Mouse (Mus musculus) forebrain, embryonic 12.5 days (tissue): Measurements from ENCODE around the gene Large1. TPM values are rescaled to one million over a fixed set of nuclear protein-coding genes. Genes with fewer than 3 reads are reported as not detected.
"Not testable (repeated sequence)": the region's sequence is repeated elsewhere in the genome, so short reads cannot be mapped to it uniquely, and the experiment has no call there.

Source experiments
- ATAC-seq: fragments of 200-750 bp; cut with Nextera tagmentation; 2 replicates; pipeline ENCODE4 v1.8.0; 2017; ENCODE audit warnings: moderate TSS enrichment; ENCODE audit not compliant: low FRiP score
- H3K27ac ChIP-seq: fragments of 300-500 bp; sonication (generic); 2 replicates; pipeline ENCODE4 v1.5.1; 2016; ENCODE audit warnings: mild to moderate bottlenecking
- H3K27me3 ChIP-seq: fragments of 300-500 bp; sonication (generic); 2 replicates; pipeline ENCODE4 v1.6.1; 2016; ENCODE audit warnings: mild to moderate bottlenecking
- H3K36me3 ChIP-seq: fragments of 300-500 bp; sonication (generic); replicated peaks from 2 replicates; pipeline ENCODE4 v1.6.1; 2016; ENCODE audit warnings: mild to moderate bottlenecking
- H3K4me1 ChIP-seq: fragments of 300-500 bp; sonication (generic); 2 replicates; pipeline ENCODE4 v1.6.1; 2016
- H3K4me2 ChIP-seq: fragments of 300-500 bp; sonication (generic); 2 replicates; pipeline ENCODE4 v1.6.1; 2016; ENCODE audit warnings: mild to moderate bottlenecking, moderate library complexity
- H3K4me3 ChIP-seq: fragments of 300-500 bp; sonication (generic); replicated peaks from 2 replicates; pipeline ENCODE4 v1.5.1; 2016; ENCODE audit warnings: mild to moderate bottlenecking
- H3K9ac ChIP-seq: fragments of 300-500 bp; sonication (generic); 2 replicates; pipeline ENCODE4 v1.6.1; 2016; ENCODE audit warnings: mild to moderate bottlenecking
- H3K9me3 ChIP-seq: fragments of 300-500 bp; sonication (generic); 2 replicates; pipeline ENCODE4 v1.6.1; 2016
- WGBS: fragments of 180-500 bp; shearing (Covaris S2); methylation state at CpG from one replicate; pipeline ENCODE4 v1.1.7; 2016; 5-methylcytosine and 5-hydroxymethylcytosine counted together
- polyA plus RNA-seq: library from polyadenylated mRNA; unstranded; fragments of >200 nt; fragmentation: Nextera tagmentation; extraction: Ambion mirVana; gene quantifications from 2 replicates; pipeline ENCODE4 v1.2.1, GENCODE M21; 2016

Large1 gene
- 11.0 and 12.2 TPM in 2 replicates for polyA plus RNA-seq

DNA sequence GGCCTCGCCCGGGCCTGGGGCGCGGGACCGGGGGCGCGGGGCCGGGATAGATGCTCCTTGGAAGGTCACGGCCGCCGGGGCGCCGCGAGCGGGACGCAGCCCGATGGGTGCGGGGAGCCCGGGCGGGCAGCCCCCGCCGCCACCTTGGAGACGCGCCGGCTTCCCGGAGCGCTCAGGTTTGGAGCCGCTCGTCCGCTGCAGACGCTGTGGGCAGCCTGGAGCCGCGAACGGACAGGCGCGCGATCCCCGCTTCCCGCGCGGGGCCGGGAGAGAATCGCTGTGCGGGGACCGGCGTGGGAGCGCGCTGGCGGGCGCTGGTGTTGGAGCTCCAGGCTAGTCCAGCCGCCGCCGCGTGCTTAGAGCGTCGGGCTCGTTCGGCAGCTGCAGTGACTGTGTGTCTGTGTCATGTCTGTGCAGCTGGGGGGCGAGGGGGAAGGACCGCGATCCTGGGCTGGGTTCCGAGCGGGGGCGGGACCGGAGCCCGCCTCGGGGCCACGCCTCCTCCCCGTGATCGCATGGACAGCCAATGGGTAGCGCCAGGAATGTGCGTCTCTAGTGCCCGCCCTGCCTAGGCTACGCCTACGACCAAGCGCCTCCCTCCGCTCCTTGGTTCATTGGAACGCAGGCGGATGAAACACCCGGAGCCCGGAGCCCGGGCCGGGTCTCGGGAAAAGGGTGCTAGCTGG is at the start of gene Large1:
TSS of gene Large1 (minus strand) at position 433 of the 686 bp plus-strand sequence.
- WGBS = under 1% methylated on average over 80 of the region's 84 CpGs
- H3K9me3 ChIP-seq = no peaks in the 10 kb centered on the region
- ATAC-seq = peak; percentile 98
- H3K4me3 ChIP-seq = peak within 1 kb of the TSS; percentile 92
- no peaks in the 10 kb centered on the region for H3K27me3 ChIP-seq
- peak within 1 kb of the TSS; percentile 93 for H3K9ac ChIP-seq
- H3K27ac ChIP-seq = peak within 1 kb of the TSS; percentile 97
- H3K4me1 ChIP-seq = peaks cover 26% of the 10 kb centered on the region
- peak within 1 kb of the TSS; percentile 80 for H3K4me2 ChIP-seq
- H3K36me3 ChIP-seq = no peaks in the 10 kb centered on the region

DNA sequence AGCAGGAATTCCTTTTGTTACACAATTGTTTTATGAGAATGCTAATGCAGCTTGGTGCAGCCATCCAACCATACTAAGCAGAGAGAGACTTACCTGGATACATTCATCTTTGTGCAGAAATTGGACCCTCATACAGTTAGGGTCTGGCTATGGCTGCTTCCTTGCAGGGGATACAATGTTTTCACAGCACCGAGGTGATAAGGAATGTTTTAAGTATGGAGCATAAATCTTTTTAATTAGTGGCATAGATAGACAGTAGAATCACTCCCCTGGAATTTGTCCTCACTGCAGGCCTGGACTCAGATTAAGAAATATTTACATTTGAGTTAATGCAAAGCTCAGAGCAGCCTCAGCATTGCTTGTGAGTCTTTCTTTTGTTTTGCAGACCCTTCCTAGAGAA is 47.0 kb upstream of the Large1 start:
- Histone ChIP-seq H3K4me2 (no peak overlapping the region), H3K9ac (no peak overlapping the region), H3K36me3 (no peaks in the 10 kb centered on the region), H3K4me3 (no peak overlapping the region), H3K27ac (no peak overlapping the region), H3K27me3 (no peaks in the 10 kb centered on the region), H3K4me1 (no peaks in the 10 kb centered on the region), H3K9me3 (no peaks in the 10 kb centered on the region)
- ATAC-seq = no peak
- 50% methylated on average over 1 of the region's 1 CpGs for WGBS

- not testable (repeated sequence) for H3K27ac ChIP-seq, H3K9ac ChIP-seq, H3K4me2 ChIP-seq, H3K4me1 ChIP-seq, H3K36me3 ChIP-seq, H3K4me3 ChIP-seq, H3K9me3 ChIP-seq, H3K27me3 ChIP-seq, ATAC-seq
- WGBS = 90% methylated on average over 6 of the region's 6 CpGs
Observed at GRCm38 (mm10) chr8:73373001-73373400, 19.7 kb upstream of the Large1 start.

DNA sequence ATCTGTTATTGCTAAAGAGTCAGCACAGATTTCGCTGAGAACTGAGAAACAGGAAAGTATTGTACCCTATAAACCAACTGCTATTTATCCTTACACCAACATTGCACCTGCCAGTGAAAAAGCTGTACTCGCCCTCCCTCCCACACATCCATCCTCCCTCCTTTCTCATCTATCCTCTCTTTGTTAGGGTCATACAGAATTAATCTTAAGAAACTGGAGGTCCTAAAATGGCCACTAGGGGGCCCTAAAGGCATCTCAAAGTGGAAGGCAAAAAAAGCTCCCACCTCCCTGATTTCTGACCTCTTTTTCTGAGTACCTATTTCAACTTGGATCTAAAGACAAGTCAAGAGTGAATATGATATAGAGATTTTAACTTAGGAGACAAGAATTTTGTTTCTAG is 2.6 kb upstream of the Large1 start:
- H3K9me3 ChIP-seq = no peaks in the 10 kb centered on the region
- peaks cover 14% of the 10 kb centered on the region for H3K4me1 ChIP-seq
- whole genome bisulfite sequencing = 19% methylated on average over 2 of the region's 2 CpGs
- no peak overlapping the region for H3K4me3 ChIP-seq
- no peak for ATAC-seq
- no peaks in the 10 kb centered on the region for H3K36me3 ChIP-seq
- no peaks in the 10 kb centered on the region for H3K27me3 ChIP-seq
- no peak overlapping the region for H3K9ac ChIP-seq
- no peak overlapping the region for H3K27ac ChIP-seq
- H3K4me2 ChIP-seq = no peak overlapping the region

- no peaks in the 10 kb centered on the region for H3K27me3 ChIP-seq
- no peaks in the 10 kb centered on the region for H3K9me3 ChIP-seq
- peaks cover 23% of the 10 kb centered on the region for H3K4me1 ChIP-seq
- peak overlapping the region; percentile 92 for H3K4me3 ChIP-seq
- no peaks in the 10 kb centered on the region for H3K36me3 ChIP-seq
- peak; percentile 30 for ATAC-seq
- peak overlapping the region; percentile 59 for H3K9ac ChIP-seq
- peak overlapping the region; percentile 67 for H3K27ac ChIP-seq
- under 1% methylated on average over 25 of the region's 25 CpGs for WGBS
- H3K4me2 ChIP-seq = peak overlapping the region; percentile 80
Observed at GRCm38 (mm10) chr8:73354201-73354881, 1.0 kb upstream of the Large1 start.

GRCm38 (mm10) chr8:73353794-73354179 is 447 bp upstream of the Large1 start:
- Histone ChIP-seq H3K4me3 (peak overlapping the region; percentile 92), H3K4me2 (peak overlapping the region; percentile 80), H3K9me3 (no peaks in the 10 kb centered on the region), H3K27ac (peak overlapping the region; percentile 67), H3K4me1 (peaks cover 25% of the 10 kb centered on the region), H3K27me3 (no peaks in the 10 kb centered on the region), H3K36me3 (no peaks in the 10 kb centered on the region), H3K9ac (peak overlapping the region; percentile 59)
- under 1% methylated on average over 16 of the region's 16 CpGs for WGBS
- peak; percentile 42 for ATAC-seq

DNA sequence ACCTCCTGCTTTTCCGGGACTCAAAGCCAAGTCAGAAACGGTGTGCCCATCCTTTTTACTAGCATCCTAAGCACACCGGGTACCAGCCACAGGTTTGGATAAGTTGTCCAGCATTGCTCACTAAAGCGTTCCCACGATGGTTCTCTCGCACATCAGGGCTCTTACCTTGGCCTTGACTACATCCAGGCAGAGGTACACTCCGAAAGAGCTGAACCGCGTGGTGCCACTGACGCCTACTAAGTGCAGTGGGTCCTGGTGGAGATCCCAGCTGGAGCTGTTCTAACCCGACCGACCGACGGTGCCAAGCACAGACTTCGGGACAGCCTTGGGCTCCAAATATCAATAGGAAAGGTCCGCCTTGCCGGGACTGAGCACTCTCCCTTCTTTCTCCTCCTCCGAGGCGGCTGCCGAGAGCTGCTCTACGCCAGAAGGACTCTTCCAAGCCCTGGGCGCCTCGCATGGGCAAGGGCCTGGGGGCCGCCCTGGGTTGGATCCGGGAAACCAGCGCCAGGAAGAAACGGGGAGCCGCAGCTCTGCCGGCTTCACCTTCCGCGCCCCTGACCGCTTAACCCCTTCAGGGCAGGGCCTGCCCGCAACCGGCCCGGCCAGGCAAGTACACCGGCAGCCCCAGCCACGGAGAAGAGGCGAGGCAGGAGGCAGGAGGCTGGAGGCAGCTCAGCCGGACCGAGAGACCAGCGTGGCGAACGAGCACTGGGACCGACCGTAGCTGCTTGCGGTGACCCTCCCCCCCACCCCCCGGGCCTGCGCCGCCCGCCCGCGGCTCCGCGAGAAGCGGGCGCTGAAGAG is 836 bp downstream of the Large1 start:
- Histone ChIP-seq H3K27ac (peak overlapping the region; percentile 97), H3K4me2 (peak overlapping the region; percentile 80), H3K9me3 (no peaks in the 10 kb centered on the region), H3K27me3 (no peaks in the 10 kb centered on the region), H3K4me3 (peak overlapping the region; percentile 92), H3K9ac (peak overlapping the region; percentile 93), H3K36me3 (no peaks in the 10 kb centered on the region), H3K4me1 (peaks cover 26% of the 10 kb centered on the region)
- under 1% methylated on average over 56 of the region's 56 CpGs for WGBS
- peak; percentile 40 for ATAC-seq

DNA sequence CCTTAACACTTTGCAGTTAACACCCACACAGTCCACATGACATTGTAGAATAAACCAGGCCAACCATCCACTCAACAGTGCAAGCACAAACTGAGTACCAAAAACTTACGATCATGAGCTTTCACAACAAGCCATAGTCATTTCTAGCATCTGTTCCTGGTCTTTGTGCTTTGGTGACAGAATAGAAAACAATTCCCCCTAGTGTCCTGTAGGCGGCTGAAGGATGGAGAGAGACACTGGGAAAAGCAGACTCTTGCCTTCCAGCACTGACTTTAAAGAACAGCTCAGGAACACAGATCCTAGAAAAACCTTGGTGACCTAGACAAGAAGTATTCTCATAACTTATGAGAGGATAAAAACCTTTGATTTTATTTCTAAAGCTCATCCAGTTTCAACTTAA is 3.0 kb downstream of the Large1 start:
- no peak for ATAC-seq
- Histone ChIP-seq H3K4me1 (peaks cover 26% of the 10 kb centered on the region), H3K36me3 (no peaks in the 10 kb centered on the region), H3K4me2 (peak overlapping the region; percentile 80), H3K9ac (no peak overlapping the region), H3K9me3 (no peaks in the 10 kb centered on the region), H3K27me3 (no peaks in the 10 kb centered on the region), H3K27ac (no peak overlapping the region), H3K4me3 (0 out of 2 replicates have a peak overlapping the region, but pooled peaks have one; percentile 10)
- 21% methylated on average over 2 of the region's 2 CpGs for WGBS

DNA sequence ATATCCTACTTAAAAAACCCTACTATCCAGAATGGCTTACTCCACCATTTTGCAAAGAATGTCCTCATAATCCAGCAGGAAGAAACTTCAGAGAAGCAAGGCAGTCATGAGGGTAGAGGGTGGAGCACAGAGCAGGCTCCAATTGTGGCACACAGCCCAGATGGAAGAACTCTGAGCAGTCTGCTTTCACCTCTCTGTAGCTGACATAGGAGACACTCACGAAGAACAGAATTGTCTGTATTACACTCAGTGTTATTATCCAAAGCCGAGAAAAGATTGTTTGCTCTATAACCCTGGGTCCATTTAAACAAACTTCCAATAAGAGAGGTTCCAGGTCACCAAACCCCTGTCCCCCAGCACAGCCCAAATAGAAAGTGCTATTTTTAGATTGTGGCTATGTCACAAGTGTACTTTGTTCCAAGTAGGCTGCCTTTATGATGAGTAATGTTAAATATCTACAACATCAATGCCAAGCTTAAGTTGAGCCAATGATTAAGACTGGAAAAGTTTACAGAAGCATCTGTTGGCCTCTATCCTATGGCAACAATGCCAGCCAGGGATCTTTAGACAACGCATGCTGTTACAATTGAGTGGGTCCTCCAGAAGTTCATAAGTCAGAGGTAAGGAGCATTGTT is 10.5 kb downstream of the Large1 start:
- Histone ChIP-seq H3K9me3 (no peaks in the 10 kb centered on the region), H3K4me2 (no peak overlapping the region), H3K4me1 (no peaks in the 10 kb centered on the region), H3K9ac (no peak overlapping the region), H3K4me3 (no peak overlapping the region), H3K36me3 (no peaks in the 10 kb centered on the region), H3K27me3 (no peaks in the 10 kb centered on the region), H3K27ac (no peak overlapping the region)
- ATAC-seq = no peak
- WGBS = 89% methylated on average over 3 of the region's 3 CpGs

DNA sequence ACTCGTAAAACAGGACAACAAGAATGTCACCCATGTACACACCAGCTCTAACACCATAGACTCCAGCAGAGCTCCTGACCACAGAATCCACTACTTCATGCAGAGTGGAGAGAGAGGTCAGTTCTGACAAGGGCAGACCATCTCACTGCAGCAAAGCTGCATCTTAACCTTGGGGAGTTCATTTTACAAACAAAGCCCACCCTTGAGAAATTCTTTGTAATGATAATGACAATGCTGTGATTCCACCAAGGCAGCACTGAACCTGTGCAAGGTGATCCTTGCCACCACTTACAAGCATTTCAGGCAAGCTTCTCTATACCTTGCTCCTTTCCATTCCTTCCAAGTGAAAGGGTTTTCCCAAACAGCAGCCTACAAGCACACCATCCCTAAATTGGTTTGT is 16.5 kb downstream of the Large1 start:
- Histone ChIP-seq H3K4me1 (no peaks in the 10 kb centered on the region), H3K4me2 (no peak overlapping the region), H3K9me3 (no peaks in the 10 kb centered on the region), H3K4me3 (no peak overlapping the region), H3K27me3 (no peaks in the 10 kb centered on the region), H3K9ac (no peak overlapping the region), H3K36me3 (peaks cover 7% of the 10 kb centered on the region), H3K27ac (no peak overlapping the region)
- WGBS = 62% methylated on average over 1 of the region's 1 CpGs
- ATAC-seq = no peak

DNA sequence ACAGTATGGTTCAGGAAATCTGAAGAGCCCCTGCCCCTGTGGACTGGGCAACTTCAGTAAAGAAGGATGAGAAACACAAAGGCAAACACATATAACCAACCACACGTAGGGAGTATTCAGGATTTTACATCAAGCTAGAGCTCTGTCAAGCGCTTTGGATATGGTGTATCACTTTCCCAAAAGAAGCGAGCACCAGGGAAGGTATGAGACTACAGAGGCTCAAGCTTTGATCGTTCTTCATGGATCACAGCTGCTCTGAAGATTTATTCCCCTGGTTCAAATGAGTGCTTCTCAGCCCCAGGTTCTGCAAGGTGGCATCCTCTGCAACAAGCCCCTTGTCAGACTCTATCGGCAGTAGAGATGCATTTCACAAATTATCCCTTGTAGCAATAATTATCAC is 24.2 kb downstream of the Large1 start:
- H3K36me3 ChIP-seq = peaks cover 9% of the 10 kb centered on the region
- ATAC-seq = no peak
- H3K9ac ChIP-seq = no peak overlapping the region
- no peaks in the 10 kb centered on the region for H3K27me3 ChIP-seq
- 88% methylated on average over 5 of the region's 5 CpGs for WGBS
- H3K9me3 ChIP-seq = no peaks in the 10 kb centered on the region
- H3K4me3 ChIP-seq = no peak overlapping the region
- H3K4me1 ChIP-seq = no peaks in the 10 kb centered on the region
- no peak overlapping the region for H3K4me2 ChIP-seq
- H3K27ac ChIP-seq = no peak overlapping the region

DNA sequence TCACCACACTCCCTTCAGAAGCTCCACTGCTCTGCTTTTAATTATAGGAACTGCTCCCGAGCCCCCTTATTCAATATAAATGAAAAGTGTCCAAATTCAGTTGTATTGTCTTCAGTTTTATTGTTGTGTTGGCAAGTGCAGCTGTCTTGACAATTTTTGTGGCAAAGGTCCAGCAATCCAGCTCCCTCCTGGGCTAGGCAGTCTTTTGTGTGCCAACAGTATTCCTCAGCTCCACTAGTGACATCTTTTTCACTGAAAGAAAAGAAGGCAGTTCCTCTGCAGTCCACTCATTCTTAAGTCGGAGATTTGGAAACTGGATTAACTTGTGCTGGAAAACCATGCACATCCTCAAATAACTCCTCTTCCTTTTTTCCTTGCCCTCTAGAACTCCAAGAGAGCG is 25.3 kb downstream of the Large1 start:
- Histone ChIP-seq H3K27me3 (no peaks in the 10 kb centered on the region), H3K4me1 (no peaks in the 10 kb centered on the region), H3K4me3 (no peak overlapping the region), H3K36me3 (peaks cover 9% of the 10 kb centered on the region), H3K9ac (no peak overlapping the region), H3K4me2 (no peak overlapping the region), H3K9me3 (no peaks in the 10 kb centered on the region), H3K27ac (no peak overlapping the region)
- no peak for ATAC-seq
- 70% methylated on average over 3 of the region's 3 CpGs for WGBS
